ENCODE assay signal across 8 mouse cellular contexts in the genomic region with DNA sequence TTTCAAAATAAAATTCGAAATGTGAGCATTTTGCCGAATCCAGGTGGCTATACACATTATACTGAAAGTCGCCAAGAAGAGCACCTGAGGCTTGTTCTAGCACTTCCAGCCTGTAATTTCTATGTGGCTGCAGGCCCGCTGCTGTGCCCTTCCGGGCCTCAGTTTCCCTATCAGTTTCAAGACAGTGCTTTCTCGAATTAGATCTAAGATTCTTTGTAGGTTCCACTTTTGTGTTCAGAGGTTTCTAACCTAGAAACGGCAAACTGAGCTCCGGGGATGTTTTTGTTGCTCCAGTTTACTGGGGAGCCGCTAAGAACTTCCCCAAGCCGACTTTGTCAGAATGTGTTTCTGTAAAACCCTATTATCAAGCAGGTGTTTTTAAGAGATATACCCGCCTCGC. TPM values are rescaled to one million over a fixed set of nuclear protein-coding genes. Genes with fewer than 3 reads are reported as not detected.
DNase-seq lines count a peak whose midpoint lies in the region; ATAC-seq and TF ChIP-seq lines count a peak whose summit lies in the region.

No protein-coding gene starts in this region.

- ATAC-seq in hindbrain, embryonic 16.5 days: no peak
- ATAC-seq in cerebellum, adult (ENCODE audit: insufficient number of reproducible peaks, low FRiP score, low TSS enrichment): no peak

- H3K4me3 ChIP-seq in layer of hippocampus, adult 2 months: peak overlapping the region; percentile 68
- H3K4me3 ChIP-seq in embryonic facial prominence, embryonic 10.5 days: peak overlapping the region; percentile 72
- peak overlapping the region; percentile 74 for H3K4me3 ChIP-seq in hindbrain, embryonic 16.5 days (ENCODE audit: low read length)
- peak overlapping the region; percentile 76 for H3K4me3 ChIP-seq in midbrain, embryonic 10.5 days

- H3K4me1 ChIP-seq in embryonic facial prominence, embryonic 10.5 days: peaks cover 25% of the 10 kb centered on the region
- peaks cover 16% of the 10 kb centered on the region for H3K4me1 ChIP-seq in hindbrain, embryonic 16.5 days (ENCODE audit: control insufficient read depth, insufficient read depth, low read depth, low read length)
- H3K4me1 ChIP-seq in midbrain, embryonic 10.5 days: peaks cover 34% of the 10 kb centered on the region

- H3K27ac ChIP-seq in layer of hippocampus, adult 2 months: peak overlapping the region; percentile 100
- peak overlapping the region; percentile 99 for H3K27ac ChIP-seq in embryonic facial prominence, embryonic 10.5 days (replicated peaks)
- H3K27ac ChIP-seq in hindbrain, embryonic 16.5 days (ENCODE audit: low read depth, low read length): no peak overlapping the region
- peak overlapping the region; percentile 98 for H3K27ac ChIP-seq in midbrain, embryonic 10.5 days (replicated peaks)

- 57% methylated on average over 12 of the region's 12 CpGs for WGBS in embryonic facial prominence, embryonic 10.5 days
- 56% methylated on average over 12 of the region's 12 CpGs for WGBS in hindbrain, embryonic 16.5 days
- WGBS in midbrain, embryonic 10.5 days: 61% methylated on average over 12 of the region's 12 CpGs

- H3K36me3 ChIP-seq in embryonic facial prominence, embryonic 10.5 days (replicated peaks): peaks cover 6% of the 10 kb centered on the region; the same call in 1 of the 2 replicates
- H3K36me3 ChIP-seq in hindbrain, embryonic 16.5 days (ENCODE audit: control insufficient read depth, insufficient read depth, low read length): no peaks in the 10 kb centered on the region
- H3K36me3 ChIP-seq in midbrain, embryonic 10.5 days: peaks cover 11% of the 10 kb centered on the region; the same call in 1 of the 2 replicates

- peak overlapping the region; percentile 54 for H3K4me2 ChIP-seq in hindbrain, embryonic 16.5 days (ENCODE audit: low read length)

- peak overlapping the region; percentile 89 for H3K9ac ChIP-seq in hindbrain, embryonic 16.5 days (ENCODE audit: low read depth, low read length)

- no peak for TF ChIP-seq CTCF in layer of hippocampus, adult 2 months (conservative IDR thresholded peaks at IDR 0.05)

- no peak for DNase-seq in layer of hippocampus, adult 2 months (ENCODE audit: low spot score in 2 of 2)
- no peak for DNase-seq in layer of hippocampus, adult 9-10 months (ENCODE audit: low spot score)
- no peak for DNase-seq in embryonic facial prominence, embryonic 10.5 days (ENCODE audit: low spot score)
- DNase-seq in midbrain, embryonic 10.5 days (ENCODE audit: low spot score): no peak
- no peak for DNase-seq in adipocyte (ENCODE audit: low spot score)
- no peak for DNase-seq in ovary, postnatal 14 days (ENCODE audit: low spot score)

- no peaks in the 10 kb centered on the region for H3K27me3 ChIP-seq in embryonic facial prominence, embryonic 10.5 days (replicated peaks; ENCODE audit: low read depth, poor library complexity, severe bottlenecking)
- H3K27me3 ChIP-seq in hindbrain, embryonic 16.5 days (replicated peaks; ENCODE audit: control insufficient read depth, insufficient read depth, low read length): no peaks in the 10 kb centered on the region
- H3K27me3 ChIP-seq in midbrain, embryonic 10.5 days (ENCODE audit: low read depth, poor library complexity, severe bottlenecking): no peaks in the 10 kb centered on the region

- no peaks in the 10 kb centered on the region for H3K9me3 ChIP-seq in embryonic facial prominence, embryonic 10.5 days
- H3K9me3 ChIP-seq in hindbrain, embryonic 16.5 days (ENCODE audit: control insufficient read depth, low read length): no peaks in the 10 kb centered on the region
- no peaks in the 10 kb centered on the region for H3K9me3 ChIP-seq in midbrain, embryonic 10.5 days (replicated peaks)

RNA-seq across cellular contexts. Expression of gene Cwc27, which starts 0.8 kb away (rescaled TPM):
- 10 to 100 TPM; 18.9 to 20.3 TPM for total RNA-seq in layer of hippocampus, adult 2 months (2021)
- 33.3 and 36.2 TPM in 2 replicates for polyA plus RNA-seq in embryonic facial prominence, embryonic 10.5 days (2016; fragmentation: Nextera tagmentation; extraction: Ambion mirVana)
- polyA plus RNA-seq in hindbrain, embryonic 16.5 days (2015; fragmentation: Nextera tagmentation; extraction: Ambion mirVana): 22.4 and 24.2 TPM in 2 replicates
- 34.1 and 35.5 TPM in 2 replicates for polyA plus RNA-seq in midbrain, embryonic 10.5 days (2016; fragmentation: Nextera tagmentation; extraction: Ambion mirVana)

RNA-seq across cellular contexts. Expression of gene Srek1ip1, which starts 25.4 kb away (rescaled TPM):
- total RNA-seq in layer of hippocampus, adult 2 months (2021): 10 to 100 TPM; 21.6 to 22.5 TPM
- polyA plus RNA-seq in embryonic facial prominence, embryonic 10.5 days (2016; fragmentation: Nextera tagmentation; extraction: Ambion mirVana): 18.7 and 18.8 TPM in 2 replicates
- 13.8 and 15.0 TPM in 2 replicates for polyA plus RNA-seq in hindbrain, embryonic 16.5 days (2015; fragmentation: Nextera tagmentation; extraction: Ambion mirVana)
- 20.6 and 22.0 TPM in 2 replicates for polyA plus RNA-seq in midbrain, embryonic 10.5 days (2016; fragmentation: Nextera tagmentation; extraction: Ambion mirVana)

RNA-seq across cellular contexts. Expression of gene Shisal2b, which starts 46.0 kb away (rescaled TPM):
- under 1 TPM; 0.38 to 0.54 TPM for total RNA-seq in layer of hippocampus, adult 2 months (2021)
- polyA plus RNA-seq in embryonic facial prominence, embryonic 10.5 days (2016; fragmentation: Nextera tagmentation; extraction: Ambion mirVana): 0.33 and 0.41 TPM in 2 replicates
- polyA plus RNA-seq in hindbrain, embryonic 16.5 days (2015; fragmentation: Nextera tagmentation; extraction: Ambion mirVana): 2.3 and 2.6 TPM in 2 replicates
- 0.37 and 0.73 TPM in 2 replicates for polyA plus RNA-seq in midbrain, embryonic 10.5 days (2016; fragmentation: Nextera tagmentation; extraction: Ambion mirVana)
